Mouse (Mus musculus): Measurements from ENCODE around the gene Mastl. TPM values are rescaled to one million over a fixed set of nuclear protein-coding genes. Genes with fewer than 3 reads are reported as not detected.
A peak's percentile ranks its signal among the peaks of the same experiment; 100 is the strongest.

Gene Mastl
- 8.5 and 9.4 TPM in 2 replicates for polyA plus RNA-seq (2014; fragmentation: Nextera tagmentation; extraction: Ambion mirVana)

DNA sequence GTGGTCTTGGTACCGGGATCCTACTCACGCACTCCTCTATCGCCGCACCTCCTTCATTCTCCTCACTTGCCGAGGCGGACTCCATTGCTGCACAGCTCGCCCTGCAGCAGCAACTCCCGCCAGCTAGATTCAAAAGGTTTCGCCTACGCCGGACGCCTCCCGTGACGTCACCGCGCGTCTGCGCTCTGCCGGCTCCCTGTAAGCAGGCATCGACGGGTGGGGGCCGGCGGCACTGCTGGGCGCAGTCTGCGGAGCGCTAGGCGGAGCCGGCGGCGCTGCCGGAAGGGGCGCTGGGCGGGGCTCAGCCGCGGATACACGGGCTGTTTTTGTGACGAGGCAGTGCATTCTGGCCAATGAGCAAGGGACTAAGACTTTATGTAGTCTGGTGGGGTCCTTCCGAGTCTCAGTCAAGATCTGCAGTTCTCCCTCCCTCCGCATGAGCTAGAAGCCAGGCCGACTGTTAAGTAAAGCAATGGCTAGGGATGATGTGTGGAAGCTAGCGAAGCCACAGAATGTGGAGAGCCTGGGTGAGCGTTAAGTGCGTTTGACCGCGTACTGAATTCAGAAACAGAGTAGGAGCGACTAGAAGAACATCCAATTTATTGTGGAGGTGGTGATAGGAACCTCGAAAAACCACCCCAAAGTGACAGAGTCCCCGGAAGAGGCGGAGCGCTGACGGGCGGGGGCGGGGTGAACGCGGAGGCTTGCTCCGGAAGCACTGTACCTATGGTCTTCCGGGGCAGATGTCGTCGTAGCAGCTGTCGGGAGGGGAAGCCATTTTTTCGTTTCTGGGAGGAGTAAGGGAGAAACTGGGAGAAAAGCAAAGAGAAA, at the start of gene Mastl, which contains the start of gene Yme1l1:
Gene Mastl (minus strand): TSS at position 248 of the 831 bp plus-strand sequence.
Gene Yme1l1 (plus strand): TSS at position 593 of the 831 bp plus-strand sequence.
- ATAC-seq (ENCODE audit: low read depth) (peak; percentile 99), DNase-seq (ENCODE audit: low spot score) (peak; percentile 99)
- Histone ChIP-seq H3K9me3 (ENCODE audit: control insufficient read depth, low read length) (no peaks in the 10 kb centered on the region), H3K4me1 (ENCODE audit: control insufficient read depth, insufficient read depth, low read length) (peaks cover 21% of the 10 kb centered on the region), H3K9ac (ENCODE audit: low read depth, low read length) (peak within 1 kb of the TSS; percentile 80), H3K4me2 (ENCODE audit: low read depth, low read length) (peak within 1 kb of the TSS; percentile 87), H3K27ac (replicated peaks; ENCODE audit: low read depth, low read length) (peak within 1 kb of the TSS; percentile 99), H3K36me3 (ENCODE audit: control insufficient read depth, insufficient read depth, low read length) (0 out of 2 replicates have a peak, but pooled peaks cover 2% of the 10 kb centered on the region), H3K27me3 (replicated peaks; ENCODE audit: control insufficient read depth, insufficient read depth, low read length) (no peaks in the 10 kb centered on the region), H3K4me3 (ENCODE audit: low read depth, low read length) (peak within 1 kb of the TSS; percentile 84)
- 1% methylated on average over 60 of the region's 61 CpGs for WGBS

DNA sequence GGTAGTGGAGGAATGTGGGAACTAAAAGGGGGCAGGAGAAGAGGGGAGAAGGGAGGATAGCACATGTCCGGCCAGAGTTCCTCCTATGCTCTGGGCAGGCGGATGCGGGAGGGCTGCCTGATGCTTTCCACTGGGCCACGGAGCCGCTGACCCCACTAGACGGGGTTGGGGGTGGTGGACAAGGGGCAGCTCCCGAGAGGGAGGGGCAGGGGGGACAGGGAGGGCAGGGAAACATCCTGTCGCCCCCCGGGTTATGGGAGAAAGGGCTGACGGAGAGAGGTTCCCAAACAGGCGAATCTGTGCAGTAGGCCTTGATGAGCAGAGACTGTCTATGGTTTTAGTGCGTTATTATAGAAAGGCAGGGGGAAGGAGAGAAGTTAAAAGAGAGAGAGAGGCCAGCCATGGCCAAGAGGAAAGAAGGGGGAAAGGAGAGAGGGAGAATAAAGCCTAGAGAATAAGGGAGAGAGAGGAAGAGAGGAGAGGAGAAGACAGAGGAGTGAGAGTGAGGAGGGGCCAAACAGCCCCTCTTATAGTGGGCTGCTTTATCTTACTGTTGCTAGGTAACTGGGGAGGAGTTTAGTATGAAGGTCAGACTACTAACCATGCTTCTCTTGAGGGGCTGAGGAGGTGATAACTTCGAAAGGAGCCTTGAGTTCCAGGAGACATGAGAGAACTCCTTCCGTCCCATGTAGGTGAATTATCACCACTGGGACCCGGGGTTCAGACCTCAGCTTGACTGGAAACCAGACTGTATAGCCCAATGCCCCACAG, 47.3 kb upstream of the Mastl start:
- Histone ChIP-seq H3K4me3 (ENCODE audit: low read depth, low read length) (no peak overlapping the region), H3K9ac (ENCODE audit: low read depth, low read length) (no peak overlapping the region), H3K9me3 (ENCODE audit: control insufficient read depth, low read length) (no peaks in the 10 kb centered on the region), H3K4me1 (ENCODE audit: control insufficient read depth, insufficient read depth, low read length) (no peaks in the 10 kb centered on the region), H3K27ac (replicated peaks; ENCODE audit: low read depth, low read length) (no peak overlapping the region), H3K36me3 (ENCODE audit: control insufficient read depth, insufficient read depth, low read length) (peaks cover 17% of the 10 kb centered on the region), H3K4me2 (ENCODE audit: low read depth, low read length) (no peak overlapping the region), H3K27me3 (replicated peaks; ENCODE audit: control insufficient read depth, insufficient read depth, low read length) (no peaks in the 10 kb centered on the region)
- WGBS = 59% methylated on average over 15 of the region's 15 CpGs
- ATAC-seq (ENCODE audit: low read depth) (no peak), DNase-seq (ENCODE audit: low spot score) (no peak)

DNA sequence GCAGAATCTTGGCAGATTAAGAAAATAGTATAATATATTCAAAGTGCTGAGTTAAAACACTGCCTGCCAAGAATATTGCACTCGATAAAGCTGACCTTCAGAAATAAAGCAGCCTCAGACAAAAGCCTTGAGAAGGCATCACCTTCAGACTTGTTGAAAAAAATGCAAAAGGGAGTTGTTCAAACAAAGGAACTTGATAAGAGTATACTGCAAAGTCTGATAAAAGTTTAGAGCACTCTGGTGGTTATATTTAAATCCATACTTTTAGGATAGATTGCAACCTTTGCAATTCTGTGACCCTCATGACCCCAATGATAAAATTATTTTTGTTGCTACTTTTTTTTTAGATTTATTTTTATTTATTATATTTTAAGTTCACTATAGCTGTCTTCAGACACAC, 45.2 kb upstream of the Mastl start:
- Histone ChIP-seq H3K4me2 (ENCODE audit: low read depth, low read length) (no peak overlapping the region), H3K4me3 (ENCODE audit: low read depth, low read length) (no peak overlapping the region), H3K4me1 (ENCODE audit: control insufficient read depth, insufficient read depth, low read length) (no peaks in the 10 kb centered on the region), H3K27ac (replicated peaks; ENCODE audit: low read depth, low read length) (no peak overlapping the region), H3K9me3 (ENCODE audit: control insufficient read depth, low read length) (no peaks in the 10 kb centered on the region), H3K36me3 (ENCODE audit: control insufficient read depth, insufficient read depth, low read length) (peaks cover 27% of the 10 kb centered on the region), H3K9ac (ENCODE audit: low read depth, low read length) (no peak overlapping the region), H3K27me3 (replicated peaks; ENCODE audit: control insufficient read depth, insufficient read depth, low read length) (no peaks in the 10 kb centered on the region)
- 85% methylated on average over 1 of the region's 1 CpGs for WGBS
- ATAC-seq (ENCODE audit: low read depth) (no peak), DNase-seq (ENCODE audit: low spot score) (no peak)

DNA sequence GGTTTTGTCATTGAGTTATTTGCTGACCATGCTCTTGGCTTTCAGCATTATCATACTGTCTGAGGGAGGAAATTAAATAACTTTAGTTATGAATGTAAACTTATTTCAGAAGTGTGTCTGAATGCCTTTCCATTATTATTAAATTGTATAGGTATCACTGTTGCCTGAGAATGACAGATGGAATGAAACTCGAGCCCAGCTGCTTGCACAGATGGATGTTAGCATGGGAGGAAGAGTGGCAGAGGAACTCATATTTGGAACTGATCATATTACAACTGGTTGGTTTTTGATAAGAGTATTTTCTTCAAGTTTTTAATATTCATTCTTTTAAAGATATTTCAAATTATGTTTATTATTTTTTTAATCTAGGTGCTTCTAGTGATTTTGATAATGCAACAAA, 38.5 kb upstream of the Mastl start:
- no peak overlapping the region for H3K4me3 ChIP-seq (ENCODE audit: low read depth, low read length)
- H3K9ac ChIP-seq (ENCODE audit: low read depth, low read length) = no peak overlapping the region
- no peak for ATAC-seq (ENCODE audit: low read depth)
- WGBS = 82% methylated on average over 1 of the region's 1 CpGs
- no peak overlapping the region for H3K4me2 ChIP-seq (ENCODE audit: low read depth, low read length)
- no peak overlapping the region for H3K27ac ChIP-seq (replicated peaks; ENCODE audit: low read depth, low read length)
- H3K27me3 ChIP-seq (replicated peaks; ENCODE audit: control insufficient read depth, insufficient read depth, low read length) = no peaks in the 10 kb centered on the region
- H3K36me3 ChIP-seq (ENCODE audit: control insufficient read depth, insufficient read depth, low read length) = peaks cover 77% of the 10 kb centered on the region
- H3K4me1 ChIP-seq (ENCODE audit: control insufficient read depth, insufficient read depth, low read length) = no peaks in the 10 kb centered on the region
- no peak for DNase-seq (ENCODE audit: low spot score)
- no peaks in the 10 kb centered on the region for H3K9me3 ChIP-seq (ENCODE audit: control insufficient read depth, low read length)

DNA sequence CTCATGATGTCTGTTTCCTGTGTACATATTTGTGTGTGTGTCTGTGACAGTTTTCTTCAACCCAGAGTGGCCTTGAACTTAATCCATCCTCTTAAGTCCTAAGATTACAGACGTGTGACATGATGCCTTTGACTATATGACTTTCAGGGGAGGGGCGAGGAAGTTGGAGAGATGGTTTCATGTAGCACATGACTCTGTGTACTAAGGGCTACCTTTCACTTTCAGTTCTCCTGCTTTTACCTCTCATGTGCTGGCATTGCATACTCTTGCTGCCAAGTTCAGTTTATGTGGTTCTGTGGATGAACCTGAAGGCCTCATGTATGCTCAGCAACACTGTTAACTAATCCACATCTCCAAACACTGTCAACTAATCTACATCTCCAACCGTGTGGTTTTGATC, 16.5 kb upstream of the Mastl start:
- Histone ChIP-seq H3K9ac (ENCODE audit: low read depth, low read length) (no peak overlapping the region), H3K27ac (replicated peaks; ENCODE audit: low read depth, low read length) (no peak overlapping the region), H3K9me3 (ENCODE audit: control insufficient read depth, low read length) (no peaks in the 10 kb centered on the region), H3K4me1 (ENCODE audit: control insufficient read depth, insufficient read depth, low read length) (no peaks in the 10 kb centered on the region), H3K36me3 (ENCODE audit: control insufficient read depth, insufficient read depth, low read length) (peaks cover 83% of the 10 kb centered on the region), H3K4me2 (ENCODE audit: low read depth, low read length) (no peak overlapping the region), H3K27me3 (replicated peaks; ENCODE audit: control insufficient read depth, insufficient read depth, low read length) (no peaks in the 10 kb centered on the region), H3K4me3 (ENCODE audit: low read depth, low read length) (no peak overlapping the region)
- WGBS = 91% methylated on average over 3 of the region's 3 CpGs
- DNase-seq (ENCODE audit: low spot score) (no peak), ATAC-seq (ENCODE audit: low read depth) (no peak)

DNA sequence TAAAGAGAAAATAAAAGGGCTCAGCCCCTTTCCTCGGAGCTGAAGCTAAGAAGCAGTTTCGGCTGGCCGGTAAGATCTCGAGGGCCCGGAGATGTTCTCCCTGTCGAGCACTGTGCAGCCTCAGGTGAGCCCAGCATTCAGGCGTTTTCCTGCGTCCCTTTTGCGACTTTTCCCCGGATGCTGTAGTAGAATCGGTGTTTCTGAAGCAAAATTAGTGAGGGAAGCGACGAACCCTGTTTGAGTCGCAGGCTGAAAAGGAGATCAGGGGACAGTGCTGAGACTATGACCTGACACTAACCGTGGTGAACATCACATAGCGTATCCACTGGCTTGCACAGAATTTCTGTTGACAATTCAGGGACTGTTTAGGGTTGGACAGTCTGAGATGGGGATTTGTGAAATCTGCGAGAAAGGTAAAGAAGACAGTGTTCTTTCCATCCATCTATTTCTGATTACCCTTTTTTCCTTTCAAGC, 821 bp upstream of the Mastl start:
- peak overlapping the region; percentile 99 for H3K27ac ChIP-seq (replicated peaks; ENCODE audit: low read depth, low read length)
- peak overlapping the region; percentile 84 for H3K4me3 ChIP-seq (ENCODE audit: low read depth, low read length)
- peaks cover 7% of the 10 kb centered on the region; the same call in 1 of the 2 replicates for H3K36me3 ChIP-seq (ENCODE audit: control insufficient read depth, insufficient read depth, low read length)
- H3K9me3 ChIP-seq (ENCODE audit: control insufficient read depth, low read length) = no peaks in the 10 kb centered on the region
- peak overlapping the region; percentile 80 for H3K9ac ChIP-seq (ENCODE audit: low read depth, low read length)
- H3K4me2 ChIP-seq (ENCODE audit: low read depth, low read length) = peak overlapping the region; percentile 87
- WGBS = under 1% methylated on average over 17 of the region's 17 CpGs
- no peaks in the 10 kb centered on the region for H3K27me3 ChIP-seq (replicated peaks; ENCODE audit: control insufficient read depth, insufficient read depth, low read length)
- DNase-seq (ENCODE audit: low spot score) = no peak
- H3K4me1 ChIP-seq (ENCODE audit: control insufficient read depth, insufficient read depth, low read length) = peaks cover 21% of the 10 kb centered on the region
- ATAC-seq (ENCODE audit: low read depth) = peak; percentile 3; the same call in 1 of the 2 replicates

DNA sequence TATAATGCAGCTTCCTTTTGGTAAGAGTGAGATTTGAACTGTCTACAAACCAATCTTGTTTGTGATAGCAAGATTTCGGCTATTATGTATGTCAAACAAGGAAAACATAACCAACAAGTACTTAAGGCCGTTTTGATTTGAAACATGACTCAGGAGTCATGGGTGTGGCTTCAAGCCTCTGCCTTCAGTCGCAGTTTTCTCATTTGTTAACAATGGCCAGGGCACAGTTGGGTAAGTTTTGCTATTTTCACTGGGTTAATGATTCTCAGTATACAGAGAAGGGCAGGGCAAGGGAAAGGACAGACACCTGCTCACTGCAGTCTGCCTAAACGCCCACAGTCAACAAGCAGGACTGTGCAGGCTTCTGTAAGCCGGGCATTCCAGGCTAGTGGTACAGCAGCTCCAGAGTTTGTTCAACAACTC, 614 bp downstream of the Mastl start:
- Histone ChIP-seq H3K36me3 (ENCODE audit: control insufficient read depth, insufficient read depth, low read length) (no peaks in the 10 kb centered on the region), H3K4me1 (ENCODE audit: control insufficient read depth, insufficient read depth, low read length) (peaks cover 21% of the 10 kb centered on the region), H3K9ac (ENCODE audit: low read depth, low read length) (peak overlapping the region; percentile 72), H3K4me3 (ENCODE audit: low read depth, low read length) (peak overlapping the region; percentile 84), H3K27ac (replicated peaks; ENCODE audit: low read depth, low read length) (peak overlapping the region; percentile 99), H3K4me2 (ENCODE audit: low read depth, low read length) (peak overlapping the region; percentile 87), H3K27me3 (replicated peaks; ENCODE audit: control insufficient read depth, insufficient read depth, low read length) (no peaks in the 10 kb centered on the region), H3K9me3 (ENCODE audit: control insufficient read depth, low read length) (no peaks in the 10 kb centered on the region)
- ATAC-seq (ENCODE audit: low read depth) = 0 out of 2 replicates have a peak, but pooled peaks have one; percentile 0
- peak; percentile 8 for DNase-seq (ENCODE audit: low spot score)
- WGBS = 7% methylated on average over 5 of the region's 5 CpGs

DNA sequence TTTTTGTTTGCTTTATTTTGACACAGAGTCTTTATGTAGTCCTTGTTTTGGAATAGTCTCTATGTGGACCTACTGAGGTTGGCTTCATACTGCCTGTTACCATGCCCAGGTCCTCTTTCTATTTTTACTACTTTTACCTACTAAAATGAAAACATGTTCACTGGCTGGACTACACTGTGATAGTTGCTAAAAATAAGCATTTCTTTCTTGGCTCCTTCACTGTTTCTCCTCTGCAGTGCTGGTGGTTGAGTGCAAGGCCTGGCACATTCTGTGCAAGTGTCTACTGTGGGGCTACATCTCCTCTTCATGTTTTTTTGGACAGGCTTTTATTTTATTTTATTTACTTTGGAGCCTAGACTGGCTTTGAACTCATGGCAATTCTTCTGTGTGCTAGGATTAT, 36.3 kb downstream of the Mastl start:
- DNase-seq (ENCODE audit: low spot score) (no peak), ATAC-seq (ENCODE audit: low read depth) (no peak)
- Histone ChIP-seq H3K27me3 (replicated peaks; ENCODE audit: control insufficient read depth, insufficient read depth, low read length) (no peaks in the 10 kb centered on the region), H3K9ac (ENCODE audit: low read depth, low read length) (no peak overlapping the region), H3K4me2 (ENCODE audit: low read depth, low read length) (no peak overlapping the region), H3K36me3 (ENCODE audit: control insufficient read depth, insufficient read depth, low read length) (peaks cover 21% of the 10 kb centered on the region), H3K4me3 (ENCODE audit: low read depth, low read length) (no peak overlapping the region), H3K9me3 (ENCODE audit: control insufficient read depth, low read length) (no peaks in the 10 kb centered on the region), H3K27ac (replicated peaks; ENCODE audit: low read depth, low read length) (no peak overlapping the region), H3K4me1 (ENCODE audit: control insufficient read depth, insufficient read depth, low read length) (no peaks in the 10 kb centered on the region)

All from embryonic facial prominence, embryonic 14.5 days (tissue).